Mouse (Mus musculus): ENCODE measurements around the gene Ankrd63. TPM values are rescaled to one million over a fixed set of nuclear protein-coding genes. Genes with fewer than 3 reads are reported as not detected.
A peak's percentile ranks its signal among the peaks of the same experiment; 100 is the strongest.

The Ankrd63 gene
- polyA plus RNA-seq, 1 experiment from 2014 or later, result not detected

- Histone ChIP-seq H3K36me3 (replicated peaks) (no peaks in the 10 kb centered on the region), H3K4me3 (peak overlapping the region; percentile 63), H3K27me3 (ENCODE audit: poor library complexity, severe bottlenecking) (peaks cover 99% of the 10 kb centered on the region), H3K4me1 (peaks cover 33% of the 10 kb centered on the region), H3K27ac (peak overlapping the region; percentile 71), H3K9me3 (no peaks in the 10 kb centered on the region)
- DNase-seq (ENCODE audit: extremely low spot score, low spot score), result peak; percentile 45
- WGBS, result under 1% methylated on average over 89 of the region's 89 CpGs
Observed at GRCm38 (mm10) chr2:118676839-118677741, 26.7 kb downstream of the Ankrd63 start.

GRCm38 (mm10) chr2:118674500-118674899 lies 29.3 kb downstream of the Ankrd63 start:
- H3K4me1 ChIP-seq, result peaks cover 37% of the 10 kb centered on the region
- no peaks in the 10 kb centered on the region for H3K9me3 ChIP-seq
- peaks cover 95% of the 10 kb centered on the region for H3K27me3 ChIP-seq (ENCODE audit: poor library complexity, severe bottlenecking)
- no peak overlapping the region for H3K4me3 ChIP-seq
- no peaks in the 10 kb centered on the region for H3K36me3 ChIP-seq (replicated peaks)
- no peak overlapping the region for H3K27ac ChIP-seq
- WGBS, result 16% methylated on average over 7 of the region's 7 CpGs
- DNase-seq (ENCODE audit: extremely low spot score, low spot score), result no peak

- DNase-seq (ENCODE audit: extremely low spot score, low spot score), result no peak
- peaks cover 43% of the 10 kb centered on the region for H3K4me1 ChIP-seq
- no peak overlapping the region for H3K27ac ChIP-seq
- H3K4me3 ChIP-seq, result no peak overlapping the region
- H3K36me3 ChIP-seq (replicated peaks), result no peaks in the 10 kb centered on the region
- H3K9me3 ChIP-seq, result no peaks in the 10 kb centered on the region
- peaks cover 95% of the 10 kb centered on the region for H3K27me3 ChIP-seq (ENCODE audit: poor library complexity, severe bottlenecking)
- 22% methylated on average over 15 of the region's 15 CpGs for WGBS
Observed at GRCm38 (mm10) chr2:118673686-118674465, 29.9 kb downstream of the Ankrd63 start.

GRCm38 (mm10) chr2:118671728-118672127 lies 32.0 kb downstream of the Ankrd63 start:
- Histone ChIP-seq H3K27me3 (ENCODE audit: poor library complexity, severe bottlenecking) (peaks cover 77% of the 10 kb centered on the region), H3K27ac (no peak overlapping the region), H3K4me1 (peaks cover 32% of the 10 kb centered on the region), H3K36me3 (replicated peaks) (no peaks in the 10 kb centered on the region), H3K9me3 (no peaks in the 10 kb centered on the region), H3K4me3 (no peak overlapping the region)
- 81% methylated on average over 1 of the region's 1 CpGs for WGBS
- DNase-seq (ENCODE audit: extremely low spot score, low spot score), result no peak

- Histone ChIP-seq H3K9me3 (no peaks in the 10 kb centered on the region), H3K27me3 (ENCODE audit: poor library complexity, severe bottlenecking) (peaks cover 76% of the 10 kb centered on the region), H3K4me3 (no peak overlapping the region), H3K4me1 (peaks cover 27% of the 10 kb centered on the region), H3K27ac (no peak overlapping the region), H3K36me3 (replicated peaks) (no peaks in the 10 kb centered on the region)
- no peak for DNase-seq (ENCODE audit: extremely low spot score, low spot score)
- WGBS, result 48% methylated on average over 2 of the region's 2 CpGs
Observed at GRCm38 (mm10) chr2:118669785-118670184, 34.0 kb downstream of the Ankrd63 start.

- 64% methylated on average over 6 of the region's 6 CpGs for WGBS
- no peaks in the 10 kb centered on the region for H3K9me3 ChIP-seq
- DNase-seq (ENCODE audit: extremely low spot score, low spot score), result no peak
- no peak overlapping the region for H3K27ac ChIP-seq
- no peak overlapping the region for H3K4me3 ChIP-seq
- peaks cover 23% of the 10 kb centered on the region for H3K4me1 ChIP-seq
- no peaks in the 10 kb centered on the region for H3K36me3 ChIP-seq (replicated peaks)
- H3K27me3 ChIP-seq (ENCODE audit: poor library complexity, severe bottlenecking), result peaks cover 76% of the 10 kb centered on the region
Observed at GRCm38 (mm10) chr2:118669245-118669644, 34.5 kb downstream of the Ankrd63 start.

GRCm38 (mm10) chr2:118667181-118667580 lies 36.6 kb downstream of the Ankrd63 start:
- DNase-seq (ENCODE audit: extremely low spot score, low spot score), result no peak
- 89% methylated on average over 5 of the region's 5 CpGs for WGBS
- no peak overlapping the region for H3K27ac ChIP-seq
- H3K36me3 ChIP-seq (replicated peaks), result no peaks in the 10 kb centered on the region
- H3K9me3 ChIP-seq, result no peaks in the 10 kb centered on the region
- no peak overlapping the region for H3K4me3 ChIP-seq
- H3K27me3 ChIP-seq (ENCODE audit: poor library complexity, severe bottlenecking), result peaks cover 76% of the 10 kb centered on the region
- H3K4me1 ChIP-seq, result peaks cover 31% of the 10 kb centered on the region

GRCm38 (mm10) chr2:118665616-118666015 lies 38.1 kb downstream of the Ankrd63 start:
- no peak overlapping the region for H3K27ac ChIP-seq
- WGBS, result 86% methylated on average over 4 of the region's 4 CpGs
- no peaks in the 10 kb centered on the region for H3K36me3 ChIP-seq (replicated peaks)
- peaks cover 31% of the 10 kb centered on the region for H3K4me1 ChIP-seq
- peaks cover 73% of the 10 kb centered on the region for H3K27me3 ChIP-seq (ENCODE audit: poor library complexity, severe bottlenecking)
- DNase-seq (ENCODE audit: extremely low spot score, low spot score), result no peak
- H3K4me3 ChIP-seq, result no peak overlapping the region
- H3K9me3 ChIP-seq, result no peaks in the 10 kb centered on the region

- peaks cover 70% of the 10 kb centered on the region for H3K27me3 ChIP-seq (ENCODE audit: poor library complexity, severe bottlenecking)
- no peak overlapping the region for H3K27ac ChIP-seq
- H3K4me3 ChIP-seq, result no peak overlapping the region
- H3K9me3 ChIP-seq, result no peaks in the 10 kb centered on the region
- no peak for DNase-seq (ENCODE audit: extremely low spot score, low spot score)
- WGBS, result 63% methylated on average over 3 of the region's 3 CpGs
- no peaks in the 10 kb centered on the region for H3K36me3 ChIP-seq (replicated peaks)
- H3K4me1 ChIP-seq, result peaks cover 34% of the 10 kb centered on the region
Observed at GRCm38 (mm10) chr2:118664975-118665516, 38.7 kb downstream of the Ankrd63 start.

GRCm38 (mm10) chr2:118663804-118664766 lies 39.7 kb downstream of the Ankrd63 start:
- 49% methylated on average over 19 of the region's 19 CpGs for WGBS
- Histone ChIP-seq H3K4me1 (peaks cover 36% of the 10 kb centered on the region), H3K27ac (peak overlapping the region; percentile 75; the same call in 1 of the 2 replicates), H3K27me3 (ENCODE audit: poor library complexity, severe bottlenecking) (peaks cover 63% of the 10 kb centered on the region), H3K9me3 (no peaks in the 10 kb centered on the region), H3K36me3 (replicated peaks) (no peaks in the 10 kb centered on the region), H3K4me3 (peak overlapping the region; percentile 58)
- peak; percentile 21 for DNase-seq (ENCODE audit: extremely low spot score, low spot score)

GRCm38 (mm10) chr2:118662902-118663803 lies 40.6 kb downstream of the Ankrd63 start, which contains the start of gene Pak6:
Pak6 (plus strand) TSS chr2:118663303.
- 2% methylated on average over 37 of the region's 37 CpGs for WGBS
- Histone ChIP-seq H3K27me3 (ENCODE audit: poor library complexity, severe bottlenecking) (peaks cover 63% of the 10 kb centered on the region), H3K27ac (peak within 1 kb of the TSS; percentile 75), H3K4me3 (peak within 1 kb of the TSS; percentile 58), H3K9me3 (no peaks in the 10 kb centered on the region), H3K4me1 (peaks cover 41% of the 10 kb centered on the region), H3K36me3 (replicated peaks) (no peaks in the 10 kb centered on the region)
- peak; percentile 33 for DNase-seq (ENCODE audit: extremely low spot score, low spot score)
